Mouse (Mus musculus): ENCODE data around the gene Zfp503. TPM values are rescaled to one million over a fixed set of nuclear protein-coding genes. Genes with fewer than 3 reads are reported as not detected.

Gene Zfp503
- polyA plus RNA-seq, 1 experiment from 2014 or later, result 16.5 TPM

DNA sequence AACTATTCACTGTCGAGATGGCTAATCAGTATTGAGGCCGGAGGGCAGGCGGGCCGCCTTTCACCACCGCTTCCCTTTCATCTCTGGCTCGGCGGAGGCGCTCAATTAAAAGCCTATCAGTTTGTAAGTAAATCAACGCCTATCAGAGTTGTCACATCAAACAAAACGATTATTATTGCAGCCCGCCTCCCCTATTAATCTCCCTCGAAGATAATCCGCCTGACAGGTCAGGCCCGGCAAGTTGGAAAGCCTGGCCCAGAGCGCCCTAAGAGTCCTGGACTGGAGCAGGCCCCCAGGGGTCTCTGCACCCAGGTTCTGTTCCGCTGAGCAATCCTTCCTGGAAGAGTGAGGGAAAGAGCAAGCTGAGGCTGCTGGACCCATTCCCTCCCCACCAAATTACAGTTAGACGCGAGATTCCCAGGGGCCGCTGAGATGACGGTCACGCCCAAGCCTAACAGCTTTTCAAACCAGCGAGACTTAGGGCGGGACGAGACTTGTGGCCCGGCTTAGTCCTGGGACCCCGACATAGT lies 1.9 kb upstream of the Zfp503 start:
- ATAC-seq, result peak; percentile 21
- Histone ChIP-seq H3K9ac (peak overlapping the region; percentile 44), H3K36me3 (no peaks in the 10 kb centered on the region), H3K9me3 (no peaks in the 10 kb centered on the region), H3K4me1 (replicated peaks) (peaks cover 23% of the 10 kb centered on the region), H3K27ac (peak overlapping the region; percentile 100), H3K4me2 (replicated peaks) (peak overlapping the region; percentile 87), H3K27me3 (replicated peaks) (no peaks in the 10 kb centered on the region), H3K4me3 (replicated peaks) (peak overlapping the region; percentile 91)
- WGBS, result 4% methylated on average over 26 of the region's 26 CpGs

DNA sequence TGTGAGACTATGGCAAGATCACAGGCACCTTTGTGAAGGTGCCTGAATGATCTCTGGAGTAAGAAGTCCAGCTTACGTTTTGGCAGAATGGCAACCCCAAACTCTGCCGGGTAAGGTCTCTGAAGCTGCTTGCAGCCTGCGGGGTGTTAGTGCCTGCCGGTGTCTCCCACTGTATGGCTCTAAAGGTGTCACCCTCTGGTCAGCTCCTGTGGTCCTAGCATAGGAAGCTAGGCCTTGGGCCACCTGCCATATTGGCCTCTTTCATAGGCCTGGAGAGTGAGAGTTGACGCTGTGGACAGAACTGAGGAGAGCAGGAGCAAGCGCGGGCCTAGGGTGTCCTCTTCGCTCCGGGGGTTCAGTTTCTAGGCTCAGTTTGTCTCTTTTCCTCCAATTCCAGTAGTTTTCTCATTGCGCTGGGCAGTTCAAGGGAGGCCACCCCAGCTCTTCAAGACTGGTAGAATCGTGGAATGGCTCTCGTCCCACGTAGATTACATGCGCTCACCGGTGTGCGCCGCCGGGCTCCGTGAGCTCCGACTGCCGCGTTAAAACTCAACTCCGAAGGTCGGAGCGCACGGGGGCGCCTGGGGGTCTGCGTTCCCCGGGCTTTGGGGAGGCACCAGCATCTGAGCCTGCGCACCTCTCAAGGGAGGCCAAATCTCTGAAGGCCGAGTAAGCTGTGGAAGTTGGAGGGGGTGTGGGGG lies 1.1 kb upstream of the Zfp503 start:
- 6% methylated on average over 31 of the region's 31 CpGs for WGBS
- H3K27ac ChIP-seq, result peak overlapping the region; percentile 100
- H3K9ac ChIP-seq, result peak overlapping the region; percentile 44
- H3K9me3 ChIP-seq, result no peaks in the 10 kb centered on the region
- peaks cover 19% of the 10 kb centered on the region for H3K4me1 ChIP-seq (replicated peaks)
- no peaks in the 10 kb centered on the region for H3K27me3 ChIP-seq (replicated peaks)
- H3K36me3 ChIP-seq, result no peaks in the 10 kb centered on the region
- H3K4me2 ChIP-seq (replicated peaks), result peak overlapping the region; percentile 87
- ATAC-seq, result no peak
- H3K4me3 ChIP-seq (replicated peaks), result peak overlapping the region; percentile 91

DNA sequence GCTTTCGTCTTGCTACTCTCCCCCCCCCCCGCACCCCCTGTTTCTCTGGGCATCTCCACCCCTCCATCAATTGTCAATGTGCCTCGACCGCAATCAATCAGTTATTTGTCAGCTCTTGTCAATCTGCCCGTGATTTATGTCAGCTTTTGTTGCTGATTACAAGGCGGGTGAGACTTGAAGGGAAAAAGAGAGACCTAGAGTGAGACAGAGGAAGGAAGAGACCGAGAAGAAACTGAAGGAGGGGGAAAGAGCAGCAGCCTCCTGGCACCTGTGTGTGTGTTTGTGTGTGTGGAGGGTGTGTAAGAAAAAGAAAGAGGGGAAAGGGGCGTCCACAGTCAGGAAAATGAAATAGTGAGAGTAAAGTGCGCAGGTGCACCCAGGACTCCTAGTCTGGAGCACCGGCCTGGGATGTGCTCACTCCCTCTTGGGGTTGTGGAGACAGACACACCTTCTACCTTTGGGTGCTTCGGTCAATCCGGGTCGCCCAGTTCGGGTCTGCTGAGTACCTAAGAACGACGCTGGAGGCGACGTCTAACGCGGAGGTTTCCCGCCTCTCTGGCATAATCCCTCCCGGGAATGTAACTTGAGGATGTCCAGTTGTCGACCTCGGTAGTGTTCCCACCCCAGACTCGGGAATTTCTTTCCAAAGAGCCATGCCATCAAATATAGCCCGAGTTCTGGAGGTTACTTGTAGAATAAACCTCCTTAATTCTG lies 667 bp downstream of the Zfp503 start:
- peak overlapping the region; percentile 100 for H3K27ac ChIP-seq
- no peaks in the 10 kb centered on the region for H3K27me3 ChIP-seq (replicated peaks)
- H3K4me2 ChIP-seq (replicated peaks), result peak overlapping the region; percentile 87
- peaks cover 14% of the 10 kb centered on the region; the same call in 1 of the 2 replicates for H3K4me1 ChIP-seq (replicated peaks)
- under 1% methylated on average over 26 of the region's 26 CpGs for WGBS
- H3K4me3 ChIP-seq (replicated peaks), result peak overlapping the region; percentile 91
- H3K36me3 ChIP-seq, result peaks cover 5% of the 10 kb centered on the region; the same call in 1 of the 2 replicates
- ATAC-seq, result no peak
- H3K9me3 ChIP-seq, result no peaks in the 10 kb centered on the region
- H3K9ac ChIP-seq, result peak overlapping the region; percentile 44

DNA sequence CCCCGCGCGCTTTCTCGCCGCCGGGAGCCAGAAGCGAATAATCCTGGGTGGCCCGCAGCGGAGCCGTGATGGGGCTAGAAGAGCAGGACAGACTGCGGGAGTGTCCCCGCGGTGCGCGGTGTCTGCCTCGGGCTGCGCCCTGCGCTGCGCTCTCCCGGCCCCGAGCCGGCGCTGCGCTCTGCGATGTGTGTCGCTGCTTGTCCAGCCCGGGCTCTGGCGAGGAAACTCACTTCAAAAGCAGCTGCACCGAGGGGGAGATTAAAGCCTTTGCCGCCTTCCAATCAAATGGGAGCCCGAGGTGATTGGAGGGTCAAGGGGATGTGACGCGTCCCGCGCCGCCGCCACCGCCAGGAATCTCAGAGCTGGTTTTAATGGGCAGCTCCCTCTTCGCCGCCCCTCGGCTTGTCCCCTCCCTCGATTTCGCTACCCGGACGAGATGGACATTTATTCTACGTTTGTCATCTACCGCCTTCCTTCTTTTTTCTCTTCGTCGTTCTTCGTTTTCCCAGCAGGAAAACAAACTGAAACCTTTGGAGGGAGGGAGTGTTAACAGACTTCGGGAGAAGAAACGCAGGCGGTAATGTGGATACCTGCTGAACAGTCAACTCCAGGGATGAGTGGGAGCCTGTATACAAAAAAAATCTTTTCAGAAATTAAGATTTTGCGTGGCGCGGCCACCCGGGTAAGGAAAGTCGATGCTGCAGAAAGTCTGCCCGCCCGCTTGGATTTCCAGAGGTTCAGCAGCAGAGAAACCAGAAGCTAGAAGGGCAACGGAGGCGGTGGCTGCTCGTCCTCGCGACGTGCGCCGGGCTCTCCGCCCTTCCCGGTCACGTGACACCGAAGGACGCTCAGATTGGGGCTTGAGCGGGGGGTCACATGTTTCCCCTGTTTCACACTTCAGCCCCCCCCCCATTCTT lies 1.5 kb downstream of the Zfp503 start:
- peak overlapping the region; percentile 91 for H3K4me3 ChIP-seq (replicated peaks)
- peak; percentile 80 for ATAC-seq
- peak overlapping the region; percentile 100 for H3K27ac ChIP-seq
- H3K9me3 ChIP-seq, result no peaks in the 10 kb centered on the region
- WGBS, result under 1% methylated on average over 70 of the region's 74 CpGs
- H3K4me1 ChIP-seq (replicated peaks), result peaks cover 10% of the 10 kb centered on the region; the same call in 1 of the 2 replicates
- peaks cover 5% of the 10 kb centered on the region; the same call in 1 of the 2 replicates for H3K36me3 ChIP-seq
- peak overlapping the region; percentile 95 for H3K9ac ChIP-seq
- no peaks in the 10 kb centered on the region for H3K27me3 ChIP-seq (replicated peaks)
- H3K4me2 ChIP-seq (replicated peaks), result peak overlapping the region; percentile 87

DNA sequence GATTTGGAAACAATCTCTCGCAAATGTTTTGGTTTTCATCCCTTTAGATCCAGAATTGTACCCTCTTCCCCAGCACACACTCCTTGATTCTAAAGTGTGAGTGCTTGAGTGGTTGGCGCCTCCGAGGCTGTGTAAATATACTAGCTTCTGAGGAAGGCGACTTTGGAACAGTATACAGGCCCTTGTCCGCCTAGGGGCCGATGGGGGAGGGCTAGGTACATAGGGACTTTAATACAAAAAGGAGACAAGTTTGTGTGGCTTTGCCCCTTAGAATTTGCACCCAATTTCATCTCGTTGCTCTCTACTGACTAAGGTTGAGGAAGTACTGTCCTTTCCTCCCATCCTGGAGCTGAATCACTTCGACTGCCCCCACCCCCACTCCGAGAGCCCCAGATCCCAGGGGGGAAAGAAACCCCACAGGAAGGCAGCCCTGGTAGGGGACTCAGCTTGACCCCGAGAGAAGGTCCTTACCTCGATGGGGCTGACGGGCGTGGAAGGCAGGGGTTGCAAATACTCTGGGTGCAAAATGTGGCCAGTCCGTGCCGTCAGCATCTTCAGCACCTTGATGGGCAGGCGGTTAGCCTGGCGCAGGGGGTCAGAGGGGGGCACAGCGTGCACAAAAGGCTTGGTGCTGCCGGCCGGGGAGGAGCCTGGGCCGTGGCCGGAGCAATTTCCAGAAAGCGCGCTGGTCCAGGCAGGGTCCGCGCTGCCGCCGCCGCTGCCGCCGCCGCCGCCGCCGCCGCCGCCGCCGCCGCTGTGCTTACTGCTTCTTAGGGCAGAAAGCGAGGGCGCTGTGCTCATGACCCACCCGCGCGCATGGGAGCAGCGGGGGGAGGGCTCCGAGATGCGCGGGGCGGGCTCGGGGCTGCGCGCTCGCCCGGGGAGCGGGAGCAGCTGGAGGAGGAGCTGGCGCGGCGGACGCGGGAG lies 2.4 kb downstream of the Zfp503 start:
- under 1% methylated on average over 54 of the region's 61 CpGs for WGBS
- Histone ChIP-seq H3K27ac (peak overlapping the region; percentile 100), H3K4me1 (replicated peaks) (peaks cover 12% of the 10 kb centered on the region; the same call in 1 of the 2 replicates), H3K9ac (peak overlapping the region; percentile 95), H3K36me3 (peaks cover 5% of the 10 kb centered on the region; the same call in 1 of the 2 replicates), H3K27me3 (replicated peaks) (no peaks in the 10 kb centered on the region), H3K4me2 (replicated peaks) (peak overlapping the region; percentile 87), H3K9me3 (no peaks in the 10 kb centered on the region), H3K4me3 (replicated peaks) (peak overlapping the region; percentile 91)
- peak; percentile 28 for ATAC-seq

DNA sequence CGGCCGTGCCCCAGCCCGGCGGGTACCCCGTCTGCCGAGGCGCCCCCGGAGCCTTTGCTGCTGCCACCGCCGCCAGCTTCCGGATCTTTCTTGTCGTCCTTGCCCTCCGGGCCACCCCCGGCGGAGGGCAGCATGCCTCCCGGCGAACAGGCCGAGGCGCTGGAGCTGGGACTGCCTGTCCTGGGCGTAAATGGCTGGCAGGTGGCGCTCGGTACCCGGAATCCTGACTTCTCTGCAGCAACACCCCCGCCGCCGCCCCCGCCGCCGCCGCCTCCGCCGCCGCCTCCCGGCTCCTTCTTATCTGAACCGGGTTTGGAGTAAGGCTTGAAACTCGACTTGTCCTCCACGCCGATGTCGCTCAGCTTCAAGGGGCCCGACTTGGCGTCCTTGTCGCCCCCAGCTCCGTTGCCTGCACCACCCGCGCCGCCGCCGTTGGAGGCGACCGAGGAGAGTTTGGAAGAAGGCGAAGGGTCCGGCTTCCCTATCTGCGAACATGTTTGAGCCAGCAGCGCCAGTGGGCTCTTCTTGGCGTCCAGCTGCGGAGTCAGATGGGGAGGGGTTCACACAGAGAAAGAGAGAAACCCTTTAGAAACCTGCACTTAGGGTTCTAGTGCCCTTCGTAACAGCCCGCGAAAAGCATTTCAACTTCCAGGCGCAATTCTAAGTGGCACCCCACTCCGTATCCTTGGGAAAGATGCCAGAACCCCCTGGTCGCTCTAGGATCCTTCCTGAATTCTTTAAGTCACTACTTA lies 3.2 kb downstream of the Zfp503 start:
- peaks cover 5% of the 10 kb centered on the region; the same call in 1 of the 2 replicates for H3K36me3 ChIP-seq
- ATAC-seq, result no peak
- H3K4me1 ChIP-seq (replicated peaks), result peaks cover 13% of the 10 kb centered on the region
- H3K27ac ChIP-seq, result peak overlapping the region; percentile 100
- no peaks in the 10 kb centered on the region for H3K9me3 ChIP-seq
- peak overlapping the region; percentile 87 for H3K4me2 ChIP-seq (replicated peaks)
- H3K27me3 ChIP-seq (replicated peaks), result no peaks in the 10 kb centered on the region
- under 1% methylated on average over 62 of the region's 62 CpGs for WGBS
- peak overlapping the region; percentile 91 for H3K4me3 ChIP-seq (replicated peaks)
- peak overlapping the region; percentile 95 for H3K9ac ChIP-seq

DNA sequence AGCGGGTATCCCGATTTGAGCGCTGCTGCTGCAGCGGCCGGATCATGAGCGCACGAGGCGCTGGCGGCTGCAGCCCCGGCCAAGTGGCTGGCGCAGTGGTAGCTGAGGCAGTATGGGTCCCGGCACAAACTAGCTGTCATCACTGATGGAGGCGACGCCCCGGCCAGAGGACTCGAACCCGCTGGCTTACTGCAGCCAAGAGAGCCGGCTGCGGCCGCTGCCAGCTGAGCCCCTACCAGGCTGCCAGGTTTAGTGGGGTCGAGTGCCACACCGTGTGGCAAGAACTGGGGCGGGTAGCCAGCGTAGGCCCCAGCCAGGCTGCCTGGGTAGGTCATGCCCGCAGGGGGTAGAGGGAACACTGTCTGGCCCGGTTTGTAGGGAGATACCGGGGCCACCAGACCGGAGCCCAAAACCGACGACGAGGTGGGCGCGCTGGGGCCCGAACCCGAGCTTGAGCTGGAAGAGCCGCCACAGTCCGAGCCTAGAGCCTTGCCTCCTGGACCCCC lies 3.9 kb downstream of the Zfp503 start:
- WGBS, result 1% methylated on average over 37 of the region's 37 CpGs
- H3K27me3 ChIP-seq (replicated peaks), result no peaks in the 10 kb centered on the region
- peaks cover 5% of the 10 kb centered on the region; the same call in 1 of the 2 replicates for H3K36me3 ChIP-seq
- peaks cover 12% of the 10 kb centered on the region for H3K4me1 ChIP-seq (replicated peaks)
- peak overlapping the region; percentile 100 for H3K27ac ChIP-seq
- no peak for ATAC-seq
- peak overlapping the region; percentile 87 for H3K4me2 ChIP-seq (replicated peaks)
- no peaks in the 10 kb centered on the region for H3K9me3 ChIP-seq
- peak overlapping the region; percentile 95 for H3K9ac ChIP-seq
- H3K4me3 ChIP-seq (replicated peaks), result peak overlapping the region; percentile 91

DNA sequence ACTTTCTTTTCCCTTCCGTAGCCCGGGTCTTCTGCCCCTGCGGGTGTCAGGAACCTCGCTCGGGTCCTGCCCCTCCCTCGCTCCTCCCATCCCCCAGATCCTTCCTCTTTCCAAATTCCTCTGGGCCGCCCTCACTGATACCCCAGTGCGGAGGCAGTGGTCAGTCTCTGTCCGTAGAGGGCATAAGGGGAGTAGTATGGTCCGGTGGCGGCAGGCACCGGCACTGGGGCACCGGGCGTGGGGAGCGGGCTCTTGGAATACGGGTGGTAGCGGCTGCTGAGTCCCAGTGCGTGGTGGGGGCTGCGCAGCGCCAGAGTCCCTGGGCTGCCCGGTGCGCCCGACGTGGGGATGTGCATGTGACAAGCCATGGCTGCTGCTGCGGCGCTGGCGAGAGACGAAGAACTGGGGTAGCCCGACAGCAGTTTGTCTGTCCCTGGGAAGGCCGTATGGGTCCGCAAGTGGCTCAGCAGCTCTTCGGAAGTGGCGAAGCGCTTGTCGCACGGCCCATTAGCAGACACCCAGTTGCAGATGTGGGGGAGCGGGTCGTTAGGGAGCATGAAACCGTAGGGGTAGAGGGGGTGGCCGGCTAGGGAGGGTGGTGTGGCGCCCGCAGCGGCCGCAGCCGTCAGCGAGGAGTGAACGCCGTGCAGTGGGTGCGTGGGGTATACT lies 4.5 kb downstream of the Zfp503 start:
- Histone ChIP-seq H3K9ac (peak overlapping the region; percentile 95), H3K27ac (peak overlapping the region; percentile 100), H3K27me3 (replicated peaks) (no peaks in the 10 kb centered on the region), H3K4me1 (replicated peaks) (peaks cover 12% of the 10 kb centered on the region), H3K9me3 (no peaks in the 10 kb centered on the region), H3K4me2 (replicated peaks) (peak overlapping the region; percentile 87), H3K4me3 (replicated peaks) (peak overlapping the region; percentile 91), H3K36me3 (peaks cover 5% of the 10 kb centered on the region; the same call in 1 of the 2 replicates)
- ATAC-seq, result no peak
- WGBS, result 3% methylated on average over 49 of the region's 49 CpGs

DNA sequence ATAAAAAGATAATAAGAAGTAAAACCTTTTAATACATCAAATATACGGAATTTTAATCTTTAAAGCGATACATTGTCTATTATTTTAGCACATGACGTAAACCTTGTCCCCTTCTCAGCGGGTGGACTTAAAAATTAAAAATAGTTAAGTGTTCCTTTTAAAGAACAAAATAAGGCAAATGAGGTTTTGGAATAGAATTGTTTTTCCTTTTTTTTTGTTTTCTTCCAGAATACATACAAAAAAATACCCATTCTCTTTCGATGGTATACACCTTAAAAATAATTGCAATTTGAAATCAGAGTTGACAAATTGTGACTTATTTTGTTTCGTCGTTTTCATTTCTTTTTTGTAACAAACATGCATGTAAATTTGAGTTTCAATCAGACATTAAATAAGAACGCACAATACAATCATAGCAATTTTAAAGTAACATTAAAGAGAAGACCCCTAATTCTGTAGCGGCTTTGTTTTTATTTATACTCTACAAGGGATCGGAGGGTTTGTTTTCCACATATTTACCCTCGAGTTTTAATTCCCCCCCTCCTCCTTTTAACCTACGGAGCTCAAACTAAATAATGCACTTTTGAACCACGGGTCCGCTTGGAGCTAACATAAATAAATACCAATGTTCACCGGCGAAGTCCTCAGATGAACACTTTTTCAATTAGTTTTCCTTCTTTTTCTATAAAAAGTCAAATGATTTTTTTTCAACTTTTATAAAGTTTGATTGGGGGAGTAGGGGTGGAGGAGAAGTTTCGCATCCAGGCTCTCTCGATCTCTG lies 5.3 kb downstream of the Zfp503 start:
- ATAC-seq, result no peak
- peak overlapping the region; percentile 87 for H3K4me2 ChIP-seq (replicated peaks)
- H3K4me3 ChIP-seq (replicated peaks), result peak overlapping the region; percentile 91
- peaks cover 5% of the 10 kb centered on the region; the same call in 1 of the 2 replicates for H3K36me3 ChIP-seq
- H3K9me3 ChIP-seq, result no peaks in the 10 kb centered on the region
- no peaks in the 10 kb centered on the region for H3K27me3 ChIP-seq (replicated peaks)
- peak overlapping the region; percentile 100 for H3K27ac ChIP-seq
- H3K4me1 ChIP-seq (replicated peaks), result peaks cover 12% of the 10 kb centered on the region
- H3K9ac ChIP-seq, result peak overlapping the region; percentile 95
- 12% methylated on average over 18 of the region's 18 CpGs for WGBS

Data from intestine, embryonic 15.5 days (tissue).